In the genomic region with DNA sequence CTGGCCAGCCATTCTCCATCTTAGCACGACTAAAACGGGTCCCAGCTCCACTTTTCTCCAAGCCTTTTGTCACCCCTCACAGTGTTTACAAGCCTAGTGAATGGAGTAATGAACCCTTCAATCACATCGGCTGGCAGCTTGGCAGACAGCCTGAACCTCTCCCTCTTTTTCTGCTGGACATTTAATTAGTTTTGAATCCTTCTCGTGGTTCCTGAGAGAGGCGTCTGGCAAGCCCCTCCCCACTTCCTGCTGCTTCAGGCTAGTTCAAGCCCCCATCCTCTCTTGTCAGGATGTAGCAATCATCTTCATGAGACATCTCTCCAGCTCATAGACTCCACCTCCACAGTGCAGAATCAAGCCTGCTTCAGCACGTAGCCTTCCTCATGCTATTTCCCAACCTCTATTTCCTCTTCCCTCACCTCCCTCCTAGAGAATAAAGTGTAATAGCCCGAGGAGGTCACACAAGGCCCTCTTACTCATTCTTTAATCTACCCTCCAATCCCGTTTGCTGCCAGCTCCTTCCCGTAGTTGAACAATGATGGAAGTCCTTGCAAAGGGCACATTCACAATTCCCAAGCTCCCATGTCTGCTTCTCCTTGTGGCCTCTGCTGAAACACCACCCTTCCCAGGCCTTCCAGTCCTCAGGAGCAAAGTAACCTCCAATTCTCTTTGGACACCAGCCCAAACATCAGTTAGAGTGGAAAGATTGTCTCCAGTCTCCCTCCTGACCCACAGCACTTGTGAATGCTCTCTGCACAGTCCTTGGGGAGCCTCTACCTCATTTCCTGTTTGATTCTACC, we compare ENCODE assay signal across 7 mouse cellular contexts. TPM values are rescaled to one million over a fixed set of nuclear protein-coding genes. Genes with fewer than 3 reads are reported as not detected.
DNase-seq lines count a peak whose midpoint lies in the region; ATAC-seq and TF ChIP-seq lines count a peak whose summit lies in the region.

No protein-coding gene starts in this region.

- no peak overlapping the region for H3K4me3 ChIP-seq in heart, embryonic 12.5 days
- H3K4me3 ChIP-seq in midbrain, embryonic 14.5 days (replicated peaks; ENCODE audit: low read depth, low read length), result no peak overlapping the region
- H3K4me3 ChIP-seq in thymus, adult 2 months (ENCODE audit: control insufficient read depth, insufficient read depth, low read length), result no peak overlapping the region
- H3K4me3 ChIP-seq in left cerebral cortex, adult 2 months, result no peak overlapping the region

- intact Hi-C loops in left cerebral cortex, adult 2 months (cut with DNase I), result no loop called here

- WGBS in heart, embryonic 12.5 days, result 41% methylated on average over 9 of the region's 9 CpGs
- WGBS in midbrain, embryonic 14.5 days, result 23% methylated on average over 9 of the region's 9 CpGs
- WGBS in thymus, adult 2 months, result 57% methylated on average over 9 of the region's 9 CpGs

- H3K27me3 ChIP-seq in heart, embryonic 12.5 days (replicated peaks), result no peaks in the 10 kb centered on the region
- no peaks in the 10 kb centered on the region for H3K27me3 ChIP-seq in midbrain, embryonic 14.5 days (ENCODE audit: control insufficient read depth, insufficient read depth, low read length)
- no peaks in the 10 kb centered on the region for H3K27me3 ChIP-seq in thymus, adult 2 months (ENCODE audit: control insufficient read depth, insufficient read depth, low read length)

- TF ChIP-seq POLR2A in thymus, adult 2 months (IDR thresholded peaks at IDR 0.05; ENCODE audit: control insufficient read depth, extremely low read depth, insufficient read depth, low read length, poor library complexity), result no peak

- peak; percentile 35 for DNase-seq in retina, postnatal 1 day
- no peak for DNase-seq in retina, embryonic 14.5 days (ENCODE audit: low spot score)
- DNase-seq in kidney, postnatal 14 days, result peak; percentile 39
- peak; percentile 64 for DNase-seq in midbrain, embryonic 14.5 days
- no peak for DNase-seq in thymus, adult 2 months
- DNase-seq in left cerebral cortex, adult 2 months (ENCODE audit: extremely low spot score in 1 of 2, low spot score in 2 of 2), result no peak

- H3K4me1 ChIP-seq in heart, embryonic 12.5 days (replicated peaks), result peaks cover 16% of the 10 kb centered on the region
- H3K4me1 ChIP-seq in midbrain, embryonic 14.5 days (ENCODE audit: control insufficient read depth, insufficient read depth, low read length), result 0 out of 2 replicates have a peak, but pooled peaks cover 4% of the 10 kb centered on the region
- no peaks in the 10 kb centered on the region for H3K4me1 ChIP-seq in thymus, adult 2 months (replicated peaks; ENCODE audit: control insufficient read depth, insufficient read depth, low read length)

- no peak for TF ChIP-seq CTCF in thymus, adult 2 months (IDR thresholded peaks at IDR 0.05; ENCODE audit: borderline replicate concordance, control insufficient read depth, extremely low read depth, insufficient read depth, low read length, poor library complexity)
- no peak for TF ChIP-seq CTCF in left cerebral cortex, adult 2 months (IDR thresholded peaks at IDR 0.05)

- H3K27ac ChIP-seq in heart, embryonic 12.5 days (ENCODE audit: poor library complexity, severe bottlenecking), result peak overlapping the region; percentile 36
- no peak overlapping the region for H3K27ac ChIP-seq in midbrain, embryonic 14.5 days (replicated peaks; ENCODE audit: low read depth, low read length)
- no peak overlapping the region for H3K27ac ChIP-seq in thymus, adult 2 months (ENCODE audit: control insufficient read depth, insufficient read depth, low read length)
- no peak overlapping the region for H3K27ac ChIP-seq in left cerebral cortex, adult 2 months

- ATAC-seq in heart, embryonic 12.5 days (ENCODE audit: insufficient number of reproducible peaks, low FRiP score), result no peak
- peak; percentile 55; the same call in 1 of the 2 replicates for ATAC-seq in midbrain, embryonic 14.5 days (ENCODE audit: low FRiP score, low TSS enrichment)

- peaks cover 10% of the 10 kb centered on the region for H3K36me3 ChIP-seq in heart, embryonic 12.5 days
- H3K36me3 ChIP-seq in midbrain, embryonic 14.5 days (ENCODE audit: control insufficient read depth, insufficient read depth, low read length), result peaks cover 5% of the 10 kb centered on the region
- no peaks in the 10 kb centered on the region for H3K36me3 ChIP-seq in thymus, adult 2 months (ENCODE audit: control insufficient read depth, insufficient read depth, low read length)

- 0 out of 2 replicates have a peak overlapping the region, but pooled peaks have one; percentile 7 for H3K9ac ChIP-seq in heart, embryonic 12.5 days
- H3K9ac ChIP-seq in midbrain, embryonic 14.5 days (replicated peaks; ENCODE audit: low read length), result no peak overlapping the region

- H3K4me2 ChIP-seq in heart, embryonic 12.5 days, result 0 out of 2 replicates have a peak overlapping the region, but pooled peaks have one; percentile 24
- H3K4me2 ChIP-seq in midbrain, embryonic 14.5 days (ENCODE audit: low read length), result no peak overlapping the region

- no peaks in the 10 kb centered on the region for H3K9me3 ChIP-seq in heart, embryonic 12.5 days (replicated peaks)
- H3K9me3 ChIP-seq in midbrain, embryonic 14.5 days (ENCODE audit: control insufficient read depth, low read length), result no peaks in the 10 kb centered on the region

RNA-seq across cellular contexts. Expression of a gene that starts 12.1 kb away (rescaled TPM):
- 68.6 and 71.1 TPM in 2 replicates for polyA plus RNA-seq in heart, embryonic 12.5 days (2016; fragmentation: Nextera tagmentation; extraction: Ambion mirVana)
- polyA plus RNA-seq in midbrain, embryonic 14.5 days (2014; fragmentation: Nextera tagmentation; extraction: Ambion mirVana), result 63.6 and 69.5 TPM in 2 replicates
- polyA plus RNA-seq in thymus, adult 2 months (2012; rRNA removed), result 2.0 and 3.0 TPM in 2 replicates
- 10 to 100 TPM; 20.4 to 24.6 TPM for total RNA-seq in left cerebral cortex, adult 2 months (2021)

Comparison
In these comparisons a context has a peak if more than half of its experiments do, and no peak if none do; other contexts are left out.
1. DNase-seq: peak in retina, postnatal 1 day (single experiment), kidney, postnatal 14 days (single experiment) and midbrain, embryonic 14.5 days (single experiment); none in retina, embryonic 14.5 days (single experiment), thymus, adult 2 months (single experiment) and left cerebral cortex, adult 2 months (0 of 2).
2. RNA of a gene that starts 12.1 kb away (polyA plus RNA-seq): 63.6 to 69.5 TPM in midbrain, embryonic 14.5 days and 68.6 to 71.1 TPM in heart, embryonic 12.5 days; 2.0 to 3.0 TPM in thymus, adult 2 months; every median in the first group is over 10 times any median in the second.